ENCODE assay signal across 8 mouse cellular contexts in genomic region chr9:67832046-67832605, GRCm38 (mm10). TPM values are rescaled to one million over a fixed set of nuclear protein-coding genes. Genes with fewer than 3 reads are reported as not detected.
A peak's percentile ranks its signal among the peaks of the same experiment; 100 is the strongest.
DNase-seq lines count a peak whose midpoint lies in the region; ATAC-seq and TF ChIP-seq lines count a peak whose summit lies in the region.

Gene C2cd4a (minus strand): TSS chr9:67832330.

- peak within 1 kb of the TSS; percentile 57 for H3K4me3 ChIP-seq in lung, embryonic 14.5 days (ENCODE audit: low read depth, low read length)
- H3K4me3 ChIP-seq in embryonic facial prominence, embryonic 15.5 days (replicated peaks) = peak within 1 kb of the TSS; percentile 60
- H3K4me3 ChIP-seq in hindbrain, embryonic 14.5 days (replicated peaks; ENCODE audit: low read length) = peak within 1 kb of the TSS; percentile 53
- peak within 1 kb of the TSS; percentile 75 for H3K4me3 ChIP-seq in liver, embryonic 13.5 days (replicated peaks)

- H3K4me2 ChIP-seq in lung, embryonic 14.5 days = peak within 1 kb of the TSS; percentile 94
- peak within 1 kb of the TSS; percentile 95 for H3K4me2 ChIP-seq in embryonic facial prominence, embryonic 15.5 days (replicated peaks)
- peak within 1 kb of the TSS; percentile 77 for H3K4me2 ChIP-seq in hindbrain, embryonic 14.5 days (replicated peaks)
- H3K4me2 ChIP-seq in liver, embryonic 13.5 days = peak within 1 kb of the TSS; percentile 95

- peaks cover 11% of the 10 kb centered on the region for H3K4me1 ChIP-seq in lung, embryonic 14.5 days (ENCODE audit: insufficient read depth)
- H3K4me1 ChIP-seq in embryonic facial prominence, embryonic 15.5 days = peaks cover 25% of the 10 kb centered on the region
- peaks cover 4% of the 10 kb centered on the region for H3K4me1 ChIP-seq in hindbrain, embryonic 14.5 days (replicated peaks; ENCODE audit: control insufficient read depth, insufficient read depth, low read length)
- peaks cover 35% of the 10 kb centered on the region for H3K4me1 ChIP-seq in liver, embryonic 13.5 days (replicated peaks)

- H3K27ac ChIP-seq in lung, embryonic 14.5 days (ENCODE audit: low read depth) = peak within 1 kb of the TSS; percentile 67
- H3K27ac ChIP-seq in embryonic facial prominence, embryonic 15.5 days (replicated peaks) = no peak within 1 kb of the TSS
- no peak within 1 kb of the TSS for H3K27ac ChIP-seq in hindbrain, embryonic 14.5 days
- peak within 1 kb of the TSS; percentile 15 for H3K27ac ChIP-seq in liver, embryonic 13.5 days

- intact Hi-C loops in left cerebral cortex, postnatal 25 days (cut with DNase I) = no loop called here

- no peaks in the 10 kb centered on the region for H3K36me3 ChIP-seq in lung, embryonic 14.5 days (ENCODE audit: insufficient read depth)
- H3K36me3 ChIP-seq in embryonic facial prominence, embryonic 15.5 days = no peaks in the 10 kb centered on the region
- H3K36me3 ChIP-seq in hindbrain, embryonic 14.5 days (replicated peaks; ENCODE audit: control insufficient read depth, insufficient read depth) = no peaks in the 10 kb centered on the region
- H3K36me3 ChIP-seq in liver, embryonic 13.5 days = no peaks in the 10 kb centered on the region

- peak within 1 kb of the TSS; percentile 57 for H3K9ac ChIP-seq in lung, embryonic 14.5 days
- H3K9ac ChIP-seq in embryonic facial prominence, embryonic 15.5 days = peak within 1 kb of the TSS; percentile 21
- H3K9ac ChIP-seq in hindbrain, embryonic 14.5 days = peak within 1 kb of the TSS; percentile 54
- H3K9ac ChIP-seq in liver, embryonic 13.5 days = peak within 1 kb of the TSS; percentile 78

- peaks cover 38% of the 10 kb centered on the region for H3K27me3 ChIP-seq in lung, embryonic 14.5 days (ENCODE audit: insufficient read depth, low read length)
- peaks cover 42% of the 10 kb centered on the region for H3K27me3 ChIP-seq in embryonic facial prominence, embryonic 15.5 days
- peaks cover 52% of the 10 kb centered on the region for H3K27me3 ChIP-seq in hindbrain, embryonic 14.5 days (ENCODE audit: control insufficient read depth, insufficient read depth, low read length)
- H3K27me3 ChIP-seq in liver, embryonic 13.5 days = peaks cover 51% of the 10 kb centered on the region

- peak; percentile 77 for DNase-seq in lung, embryonic 14.5 days
- no peak for DNase-seq in lung, postnatal 25 days (ENCODE audit: low spot score)
- DNase-seq in hindbrain, embryonic 14.5 days (ENCODE audit: low spot score) = no peak
- peak; percentile 39 for DNase-seq in liver, embryonic 13.5 days
- DNase-seq in retina, postnatal 1 day = peak; percentile 43
- no peak for DNase-seq in left cerebral cortex, postnatal 25 days (ENCODE audit: low spot score in 2 of 2)
- no peak for DNase-seq in urinary bladder, postnatal 4 days (ENCODE audit: low spot score in 2 of 2)

- no peak for ATAC-seq in lung, embryonic 14.5 days (ENCODE audit: insufficient read depth)
- ATAC-seq in embryonic facial prominence, embryonic 15.5 days (ENCODE audit: insufficient number of reproducible peaks, low FRiP score, low TSS enrichment, low read depth) = no peak
- no peak for ATAC-seq in hindbrain, embryonic 14.5 days (ENCODE audit: low FRiP score)
- ATAC-seq in liver, embryonic 13.5 days (ENCODE audit: low read depth) = peak; percentile 40; the same call in 1 of the 2 replicates

- WGBS in lung, embryonic 14.5 days = 2% methylated on average over 20 of the region's 20 CpGs
- WGBS in embryonic facial prominence, embryonic 15.5 days = under 1% methylated on average over 20 of the region's 20 CpGs
- 5% methylated on average over 20 of the region's 20 CpGs for WGBS in hindbrain, embryonic 14.5 days
- WGBS in liver, embryonic 13.5 days (ENCODE audit: insufficient replicate concordance) = 6% methylated on average over 20 of the region's 20 CpGs

- TF ChIP-seq CTCF in lung, embryonic 14.5 days (IDR thresholded peaks at IDR 0.05; ENCODE audit: low read depth) = no peak

- H3K9me3 ChIP-seq in lung, embryonic 14.5 days (ENCODE audit: low read depth, low read length) = no peaks in the 10 kb centered on the region
- H3K9me3 ChIP-seq in embryonic facial prominence, embryonic 15.5 days (replicated peaks) = no peaks in the 10 kb centered on the region
- no peaks in the 10 kb centered on the region for H3K9me3 ChIP-seq in hindbrain, embryonic 14.5 days (ENCODE audit: control insufficient read depth, low read length)
- peaks cover 3% of the 10 kb centered on the region; the same call in 1 of the 2 replicates for H3K9me3 ChIP-seq in liver, embryonic 13.5 days (replicated peaks)

RNA-seq across cellular contexts. Expression of gene C2cd4a, which starts in this region (rescaled TPM):
- 1.3 and 1.9 TPM in 2 replicates for polyA plus RNA-seq in lung, embryonic 14.5 days (2014; fragmentation: Nextera tagmentation; extraction: Ambion mirVana)
- polyA plus RNA-seq in embryonic facial prominence, embryonic 15.5 days (2015; fragmentation: Nextera tagmentation; extraction: Ambion mirVana) = 0.49 and 0.89 TPM in 2 replicates
- polyA plus RNA-seq in hindbrain, embryonic 14.5 days (2014; fragmentation: Nextera tagmentation; extraction: Ambion mirVana) = 0.41 and 0.64 TPM in 2 replicates
- polyA plus RNA-seq in liver, embryonic 13.5 days (2015; fragmentation: Nextera tagmentation; extraction: Ambion mirVana) = 3.4 and 4.2 TPM in 2 replicates
- total RNA-seq in left cerebral cortex, postnatal 25 days (2021) = not detected

Comparison
In these comparisons a context has a peak if more than half of its experiments do, and no peak if none do; other contexts are left out.
1. DNase-seq: peak in lung, embryonic 14.5 days (single experiment), liver, embryonic 13.5 days (single experiment) and retina, postnatal 1 day (single experiment); none in lung, postnatal 25 days (single experiment), hindbrain, embryonic 14.5 days (single experiment), left cerebral cortex, postnatal 25 days (0 of 2) and urinary bladder, postnatal 4 days (0 of 2).
2. H3K27ac ChIP-seq: peak in lung, embryonic 14.5 days (single experiment) and liver, embryonic 13.5 days (single experiment); none in embryonic facial prominence, embryonic 15.5 days (single experiment) and hindbrain, embryonic 14.5 days (single experiment).
3. H3K9ac ChIP-seq: peak in every context shown above with its lines; median percentile 78 in liver, embryonic 13.5 days; 57 in lung, embryonic 14.5 days; 54 in hindbrain, embryonic 14.5 days; 21 in embryonic facial prominence, embryonic 15.5 days.
4. Peak in every context shown above with its lines, with median percentiles within 50 percentile points of each other: H3K4me2 ChIP-seq and H3K4me3 ChIP-seq.